15 mouse cellular contexts compared by ENCODE assay signal in the genomic region with DNA sequence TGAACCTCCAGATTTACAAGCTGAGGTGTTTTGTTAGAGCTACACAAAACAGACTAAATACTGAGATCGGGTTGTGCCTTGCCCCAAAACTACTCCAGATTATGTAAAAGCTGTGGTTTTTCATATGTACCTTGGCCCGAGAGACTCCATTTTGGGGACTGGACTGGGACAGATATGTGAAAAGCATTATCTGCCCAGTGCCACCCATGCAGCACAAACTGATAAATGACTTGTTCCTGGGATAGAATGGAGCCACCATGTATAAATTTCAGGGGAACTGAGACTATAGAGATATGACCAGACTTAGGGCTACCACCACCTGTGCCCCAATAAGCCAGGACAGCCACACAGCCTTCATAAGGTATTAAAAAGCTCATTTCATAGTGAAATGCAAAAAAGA.
"Had no signal": no experiment of that assay in that cellular context is flagged by ENCODE, and none has a peak within 500 bp of the region (broad histone marks: within the 10 kb centered on the region; RNA-seq: fewer than 3 reads in every experiment).

No protein-coding gene starts in this region.

- H3K4me3 ChIP-seq: kidney, embryonic 15.5 days; limb, embryonic 15.5 days; midbrain, embryonic 15.5 days; neural tube, embryonic 13.5 days had no signal

- H3K4me1 ChIP-seq: midbrain, embryonic 15.5 days had no signal

- H3K9ac ChIP-seq: kidney, embryonic 15.5 days; limb, embryonic 15.5 days; lung, embryonic 14.5 days; midbrain, embryonic 15.5 days; neural tube, embryonic 13.5 days had no signal

- H3K36me3 ChIP-seq: kidney, embryonic 15.5 days; limb, embryonic 15.5 days; midbrain, embryonic 15.5 days; neural tube, embryonic 13.5 days had no signal

- ATAC-seq: intestine, embryonic 16.5 days; midbrain, embryonic 15.5 days had no signal

- H3K27me3 ChIP-seq: limb, embryonic 15.5 days; midbrain, embryonic 15.5 days had no signal

- H3K4me2 ChIP-seq: kidney, embryonic 15.5 days; limb, embryonic 15.5 days; lung, embryonic 14.5 days; midbrain, embryonic 11.5 days; midbrain, embryonic 15.5 days; neural tube, embryonic 13.5 days had no signal

- DNase-seq: kidney, adult 2 months; kidney, postnatal 14 days; lung, embryonic 14.5 days; lung, postnatal 10 days; lung, postnatal 4 days; retina, postnatal 1 day; right cerebral cortex, postnatal 14 days; thymus, adult 2 months; thymus, postnatal 25 days had no signal

- H3K27ac ChIP-seq: kidney, embryonic 15.5 days; limb, embryonic 15.5 days; midbrain, embryonic 15.5 days; neural tube, embryonic 13.5 days had no signal

- H3K9me3 ChIP-seq: kidney, embryonic 15.5 days; limb, embryonic 15.5 days; midbrain, embryonic 15.5 days; neural tube, embryonic 13.5 days had no signal
